Mouse (Mus musculus): Measurements from ENCODE around the gene Nudt14.

The Nudt14 gene

DNA sequence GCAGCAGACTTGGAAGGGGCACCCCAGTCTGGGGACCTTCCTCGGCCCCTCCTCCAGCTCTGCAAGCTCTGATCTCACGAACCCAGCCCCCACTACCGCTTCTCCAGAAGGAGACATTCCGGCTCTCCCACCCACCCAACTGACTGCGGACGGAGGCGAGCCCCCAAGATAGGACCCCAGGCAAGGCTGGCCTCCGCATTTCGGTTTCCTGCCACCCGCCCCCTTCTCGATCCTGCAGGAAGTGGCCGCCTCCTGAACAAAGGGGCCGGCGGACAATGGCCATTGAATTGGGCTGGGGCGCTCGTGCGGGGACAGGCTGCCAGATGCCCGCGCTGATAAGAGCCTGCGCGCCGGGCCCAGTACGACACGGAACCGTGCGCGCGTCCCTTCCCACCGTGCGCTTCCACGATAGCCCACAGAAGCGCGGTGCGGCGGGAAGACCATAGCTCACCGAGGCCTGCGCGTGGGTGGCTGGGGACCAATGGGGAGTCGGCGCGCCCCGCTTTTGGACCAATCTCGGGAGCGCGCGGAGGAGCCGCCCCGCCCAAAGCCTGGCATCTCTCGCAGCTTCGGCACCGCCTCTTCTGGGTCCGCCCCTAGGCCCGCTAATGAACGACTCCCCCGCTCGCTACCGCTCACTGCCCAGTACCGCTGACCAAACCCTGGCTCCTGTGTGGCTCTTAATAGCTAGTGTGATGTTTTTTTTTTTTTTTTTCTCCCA, 8.3 kb upstream of the Nudt14 start:
- DNase-seq (ENCODE audit: low spot score): peak; percentile 48

DNA sequence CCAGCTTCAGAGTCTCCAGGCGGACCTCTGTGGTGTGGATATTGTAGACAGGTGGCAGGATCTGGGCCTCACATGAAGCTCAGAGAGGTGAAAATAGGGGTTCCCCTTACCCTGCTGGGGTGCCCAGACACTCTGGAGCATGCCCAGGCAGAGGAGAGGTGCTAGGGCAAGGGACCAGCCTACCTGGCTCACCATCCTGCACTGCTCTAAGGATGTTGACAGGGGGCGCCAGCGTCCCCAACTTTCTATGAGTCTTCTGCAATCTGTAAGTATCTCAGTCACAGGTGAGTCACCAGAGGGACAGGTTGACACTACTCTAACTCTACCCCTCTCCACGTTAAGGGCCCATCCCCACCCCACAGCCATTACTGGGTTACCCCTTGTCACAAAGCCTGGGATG, 5.4 kb upstream of the Nudt14 start:
- DNase-seq (ENCODE audit: low spot score): no peak

DNA sequence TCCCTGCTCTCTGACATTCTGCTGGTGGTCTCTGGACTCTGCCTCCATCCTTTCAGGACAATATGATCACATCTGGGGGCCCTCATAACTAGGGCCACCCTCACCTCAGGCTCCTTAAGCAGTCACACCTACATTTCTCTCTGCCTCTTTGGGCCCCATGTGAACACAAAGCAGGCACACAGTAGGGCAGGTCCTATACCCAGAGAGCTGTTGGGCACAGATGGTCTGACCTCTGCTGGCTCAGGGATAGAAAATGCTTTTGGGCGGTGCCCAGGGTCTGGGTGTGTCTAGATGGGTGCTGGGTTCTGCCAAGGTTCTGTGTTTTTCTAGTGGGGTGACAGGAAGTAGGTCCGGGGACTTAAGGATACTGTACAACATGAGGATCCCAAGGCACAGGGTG, 1.7 kb upstream of the Nudt14 start:
- DNase-seq (ENCODE audit: low spot score): no peak

DNA sequence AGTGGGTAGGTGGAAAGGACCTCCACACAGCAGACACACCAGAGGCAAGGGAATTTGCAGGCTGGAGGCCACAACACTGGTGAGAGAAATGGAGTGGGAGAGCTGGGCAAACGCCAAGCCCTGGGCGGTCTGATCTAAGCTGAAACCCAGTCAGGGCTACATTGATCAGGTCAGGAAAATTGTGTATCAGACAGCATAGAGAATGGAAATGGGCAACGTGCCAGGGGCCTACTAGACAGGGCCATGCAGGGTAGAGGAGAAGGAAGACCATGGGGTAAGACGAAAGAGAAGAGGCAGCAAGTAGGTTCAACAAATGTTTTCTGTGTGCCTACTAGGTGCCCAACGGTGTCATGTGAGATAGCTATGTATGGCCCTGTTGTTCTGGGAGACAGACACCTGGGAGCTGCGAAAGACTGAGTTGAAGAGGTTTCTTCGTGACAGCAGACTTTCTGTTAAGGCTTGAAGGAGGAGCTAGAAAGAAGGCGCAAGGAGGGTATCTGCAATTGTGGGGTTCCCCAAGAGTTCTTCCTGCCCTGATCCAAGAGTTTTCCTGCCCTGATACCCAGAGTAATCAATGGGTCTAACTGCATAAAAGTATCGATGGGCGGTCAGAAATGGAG, 658 bp downstream of the Nudt14 start:
- DNase-seq (ENCODE audit: low spot score): peak; percentile 34

GRCm38 (mm10) chr12:112940710-112941109, 1.2 kb downstream of the Nudt14 start:
- DNase-seq (ENCODE audit: low spot score): no peak

DNA sequence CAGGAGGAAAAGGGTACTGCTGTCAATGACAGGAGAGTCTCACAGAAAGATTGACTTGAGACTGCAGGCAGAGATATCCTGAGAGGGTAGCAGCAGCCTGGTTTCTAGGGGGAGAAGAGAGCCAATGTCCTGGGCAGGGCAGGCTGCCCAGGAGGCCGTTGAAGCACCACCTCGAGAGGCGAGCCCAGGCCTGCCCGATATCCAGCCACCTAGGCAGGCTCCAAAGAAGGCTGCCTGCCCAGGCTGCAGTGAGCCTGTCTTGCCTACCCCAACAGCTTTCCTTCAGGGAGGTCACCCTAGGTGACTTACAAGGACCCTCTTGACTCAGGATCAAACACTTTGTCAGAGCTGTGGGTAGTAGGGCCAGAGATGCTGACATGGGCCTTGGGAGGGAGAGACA, 1.7 kb downstream of the Nudt14 start:
- DNase-seq (ENCODE audit: low spot score): no peak

GRCm38 (mm10) chr12:112938873-112939565, 2.9 kb downstream of the Nudt14 start:
- DNase-seq (ENCODE audit: low spot score): no peak

GRCm38 (mm10) chr12:112938366-112938765, 3.6 kb downstream of the Nudt14 start:
- no peak for DNase-seq (ENCODE audit: low spot score)

- no peak for DNase-seq (ENCODE audit: low spot score)
Measured at GRCm38 (mm10) chr12:112937906-112938305, 4.0 kb downstream of the Nudt14 start.

DNA sequence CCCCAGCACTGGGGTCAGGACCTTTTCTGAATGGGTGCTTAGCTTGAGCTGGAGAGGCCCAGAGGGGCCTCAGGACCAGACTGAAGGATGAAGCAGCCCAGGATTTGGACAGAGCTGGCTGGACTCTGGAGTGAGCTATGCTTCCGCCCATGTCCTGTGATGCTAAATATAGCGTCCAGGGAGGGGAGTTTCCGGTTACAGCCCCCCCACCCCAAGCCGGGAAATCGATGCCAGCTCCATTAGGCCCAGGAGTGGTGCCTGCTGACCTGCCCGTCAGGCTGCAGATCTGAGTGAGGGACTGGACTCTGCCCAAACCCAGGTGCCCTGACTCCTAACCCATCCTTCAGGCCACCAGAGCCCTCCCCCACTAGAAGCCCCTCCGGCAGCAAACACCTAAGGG, 9.3 kb downstream of the Nudt14 start:
- no peak for DNase-seq (ENCODE audit: low spot score)

DNA sequence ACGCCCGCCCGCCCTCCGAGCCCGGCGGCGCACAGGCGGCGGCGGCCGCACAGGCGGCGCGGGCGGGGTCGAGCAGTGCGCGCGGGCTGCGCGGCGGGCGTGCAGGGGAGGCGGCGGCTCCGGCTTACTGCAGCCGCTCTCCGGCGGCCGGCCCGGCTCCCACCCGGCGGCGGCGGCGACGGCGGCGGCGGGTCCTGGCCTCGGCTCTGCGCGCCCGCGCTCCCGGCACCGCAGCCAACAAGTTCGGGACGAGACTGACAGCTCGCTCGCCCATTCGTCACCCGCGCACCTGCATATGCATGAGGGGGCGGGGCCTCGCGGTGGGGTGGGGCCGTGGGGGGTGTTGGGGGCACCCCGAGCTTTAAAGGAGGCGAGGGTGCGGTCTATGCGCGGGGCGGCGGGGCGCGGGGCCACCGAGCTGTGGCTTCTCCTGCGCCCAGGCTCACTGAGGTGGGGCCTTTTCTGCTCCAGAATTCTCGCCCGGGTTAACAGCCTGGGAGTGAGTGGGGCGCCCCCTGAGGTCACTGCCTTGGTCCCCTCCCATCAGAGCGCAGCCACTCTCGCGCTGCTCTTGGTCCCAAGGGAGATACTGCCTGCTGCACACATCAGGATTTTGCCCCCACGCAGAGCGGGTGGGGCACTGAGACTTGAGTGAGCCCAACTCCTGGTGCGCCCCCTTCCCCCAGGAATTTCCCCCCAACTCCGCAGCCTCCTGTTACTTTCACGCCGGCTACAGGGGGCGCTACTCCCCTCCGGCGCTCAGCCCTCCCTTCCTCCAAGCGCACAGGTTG, 12.2 kb downstream of the Nudt14 start, which contains the start of gene Jag2:
Jag2 (minus strand) TSS at position 215 of the 791 bp plus-strand sequence.
- DNase-seq (ENCODE audit: low spot score): no peak

DNA sequence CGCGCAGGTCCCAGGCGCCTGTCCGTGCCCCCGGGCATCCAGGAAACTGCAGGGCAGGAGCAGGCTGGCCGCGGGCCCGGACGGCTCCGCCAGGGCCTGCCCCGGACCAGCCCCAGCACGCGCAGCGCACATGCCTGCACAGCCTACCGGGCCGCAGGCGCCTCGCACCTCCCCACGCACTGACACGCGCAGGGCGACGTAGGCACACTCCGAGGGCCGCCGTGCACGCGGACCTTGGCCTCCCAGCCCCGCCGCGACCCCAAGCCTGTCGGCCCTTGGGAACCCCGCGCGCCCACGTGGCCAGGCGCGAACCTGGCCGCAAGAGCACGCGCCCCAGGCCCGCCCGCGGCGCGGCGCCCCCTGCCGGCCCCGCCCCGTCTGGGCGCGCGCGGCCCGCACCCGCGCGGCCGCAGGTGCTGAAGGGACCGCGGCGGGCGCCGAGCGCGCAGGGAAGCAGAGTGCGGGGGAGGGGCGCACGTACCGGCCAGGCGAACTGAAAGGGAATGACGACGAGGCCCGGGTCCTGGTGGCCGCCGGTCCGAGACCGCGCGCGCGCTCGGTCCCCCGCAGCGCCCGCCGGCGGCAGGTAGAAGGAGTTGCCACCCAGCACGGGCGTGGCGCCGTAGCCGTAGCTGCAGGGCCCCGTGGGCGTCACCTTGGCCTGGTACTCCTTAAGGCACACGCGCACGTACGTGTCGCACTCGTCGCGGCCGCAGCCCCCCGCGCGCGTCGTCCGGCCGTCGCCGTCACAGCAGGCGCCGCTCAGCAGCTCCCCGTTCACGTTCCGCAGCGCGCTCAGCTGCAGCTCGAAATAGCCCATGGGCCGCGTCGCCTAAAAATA, 13.3 kb downstream of the Nudt14 start:
- no peak for DNase-seq (ENCODE audit: low spot score)

- no peak for DNase-seq (ENCODE audit: low spot score)
Measured at GRCm38 (mm10) chr12:112927265-112927664, 14.7 kb downstream of the Nudt14 start.

DNA sequence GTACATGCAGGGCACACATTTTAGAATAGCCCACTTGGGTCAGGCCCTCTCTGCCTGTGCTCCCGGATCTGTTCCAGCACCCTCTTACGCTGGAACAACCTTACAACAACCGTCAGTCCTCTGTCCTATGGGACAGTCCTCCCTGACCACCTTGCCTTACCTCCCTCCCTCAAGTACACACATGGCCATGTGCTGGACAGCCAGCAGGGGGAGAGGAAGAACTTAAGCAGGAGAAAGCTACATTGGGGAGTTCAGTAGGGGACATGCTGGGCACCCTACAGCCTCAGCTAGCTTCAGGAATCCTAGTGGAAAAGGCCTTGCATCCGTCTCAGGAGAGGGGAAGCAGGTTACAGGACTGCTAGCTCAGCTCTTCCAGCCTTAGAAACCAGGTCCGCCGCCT, 16.0 kb downstream of the Nudt14 start:
- DNase-seq (ENCODE audit: low spot score): no peak

DNA sequence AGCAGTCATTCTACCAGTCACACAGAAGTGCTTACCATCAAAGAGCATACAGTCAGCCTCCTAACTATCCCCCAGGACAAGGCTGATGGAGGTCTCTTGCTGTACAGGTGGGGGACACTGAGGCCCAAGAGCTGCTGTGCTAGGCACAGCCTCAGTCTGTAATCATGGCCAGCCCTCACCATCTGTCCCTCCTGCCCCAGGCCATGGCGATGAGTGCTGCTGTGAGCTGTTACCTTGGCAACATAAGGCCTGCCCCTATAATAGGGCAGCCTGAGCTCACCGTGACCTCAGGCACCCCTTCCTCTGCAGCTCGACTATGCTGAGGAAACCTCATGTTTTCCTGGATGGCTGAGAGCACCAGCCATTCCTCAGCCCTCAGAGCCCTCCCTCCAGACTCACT, 19.4 kb downstream of the Nudt14 start:
- no peak for DNase-seq (ENCODE audit: low spot score)

DNA sequence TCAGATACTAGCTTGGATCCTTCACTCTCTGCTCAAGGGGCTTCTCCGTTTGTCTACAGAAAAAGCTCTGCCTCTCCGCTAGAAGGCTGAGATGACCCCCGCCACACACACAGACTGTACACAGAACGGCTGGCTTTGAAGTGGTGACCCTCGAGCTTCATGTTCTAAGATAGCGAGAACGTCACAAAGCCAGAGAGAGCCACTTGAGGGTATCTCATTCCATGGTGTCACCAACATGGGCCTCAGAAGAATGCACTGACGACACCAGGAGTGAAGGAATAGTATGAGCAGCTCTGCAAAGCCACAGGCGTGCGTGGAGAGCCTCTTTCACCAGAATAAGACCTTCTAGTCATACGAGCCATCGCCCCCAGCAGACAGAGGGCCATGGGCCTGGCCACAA, 20.4 kb downstream of the Nudt14 start:
- DNase-seq (ENCODE audit: low spot score): no peak

DNA sequence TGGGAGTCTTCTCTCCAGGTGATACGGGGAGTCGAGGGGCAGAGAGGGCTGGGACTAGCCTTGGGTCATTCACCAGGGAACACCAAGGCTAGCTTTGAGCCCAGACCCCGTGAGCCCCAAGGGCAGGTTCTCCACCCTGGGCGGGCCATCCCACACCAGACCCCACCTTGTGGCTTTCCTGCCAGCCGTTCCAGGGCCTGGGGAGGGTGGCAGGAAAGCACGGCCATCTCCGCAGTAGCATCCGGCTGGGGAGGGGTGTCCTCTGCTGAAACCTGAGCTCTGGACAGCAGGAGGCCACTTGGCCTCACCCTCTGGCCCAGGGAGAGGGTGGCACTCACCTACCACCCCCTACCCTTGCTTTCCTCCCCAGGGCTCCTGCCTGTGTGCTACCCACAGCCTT, 24.0 kb downstream of the Nudt14 start:
- DNase-seq (ENCODE audit: low spot score): no peak

GRCm38 (mm10) chr12:112917486-112917885, 24.4 kb downstream of the Nudt14 start:
- no peak for DNase-seq (ENCODE audit: low spot score)

- DNase-seq (ENCODE audit: low spot score): no peak
Measured at GRCm38 (mm10) chr12:112916698-112917400, 25.1 kb downstream of the Nudt14 start.

- no peak for DNase-seq (ENCODE audit: low spot score)
Measured at GRCm38 (mm10) chr12:112915587-112915986, 26.3 kb downstream of the Nudt14 start.

DNA sequence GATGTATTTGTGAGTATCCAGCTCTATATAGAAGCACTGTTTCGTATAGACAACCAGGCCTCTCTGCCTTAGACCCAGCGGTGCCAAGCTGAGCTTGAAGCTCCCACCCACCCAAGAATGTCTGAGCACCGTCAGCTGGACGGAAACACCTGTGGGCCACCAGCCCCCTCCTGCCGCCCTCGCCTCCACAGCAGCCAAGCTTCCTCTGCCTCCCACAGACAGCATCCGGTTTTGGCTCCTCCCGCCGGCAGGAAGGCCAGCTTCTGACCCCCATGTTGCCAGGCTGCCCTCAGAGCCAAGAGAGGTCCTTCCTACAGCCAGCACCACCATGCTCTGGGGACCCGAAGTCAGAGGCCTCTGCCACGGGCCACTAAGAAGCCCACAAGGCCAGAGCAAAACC, 27.4 kb downstream of the Nudt14 start:
- DNase-seq (ENCODE audit: low spot score): no peak

All from adipocyte (in vitro differentiated cells).